Mouse (Mus musculus): ENCODE measurements around the gene Faap20. TPM values are rescaled to one million over a fixed set of nuclear protein-coding genes. Genes with fewer than 3 reads are reported as not detected.
A peak's percentile ranks its signal among the peaks of the same experiment; 100 is the strongest.

The Faap20 gene
- polyA plus RNA-seq, 1 experiment from 2014 or later, result 77.4 TPM

DNA sequence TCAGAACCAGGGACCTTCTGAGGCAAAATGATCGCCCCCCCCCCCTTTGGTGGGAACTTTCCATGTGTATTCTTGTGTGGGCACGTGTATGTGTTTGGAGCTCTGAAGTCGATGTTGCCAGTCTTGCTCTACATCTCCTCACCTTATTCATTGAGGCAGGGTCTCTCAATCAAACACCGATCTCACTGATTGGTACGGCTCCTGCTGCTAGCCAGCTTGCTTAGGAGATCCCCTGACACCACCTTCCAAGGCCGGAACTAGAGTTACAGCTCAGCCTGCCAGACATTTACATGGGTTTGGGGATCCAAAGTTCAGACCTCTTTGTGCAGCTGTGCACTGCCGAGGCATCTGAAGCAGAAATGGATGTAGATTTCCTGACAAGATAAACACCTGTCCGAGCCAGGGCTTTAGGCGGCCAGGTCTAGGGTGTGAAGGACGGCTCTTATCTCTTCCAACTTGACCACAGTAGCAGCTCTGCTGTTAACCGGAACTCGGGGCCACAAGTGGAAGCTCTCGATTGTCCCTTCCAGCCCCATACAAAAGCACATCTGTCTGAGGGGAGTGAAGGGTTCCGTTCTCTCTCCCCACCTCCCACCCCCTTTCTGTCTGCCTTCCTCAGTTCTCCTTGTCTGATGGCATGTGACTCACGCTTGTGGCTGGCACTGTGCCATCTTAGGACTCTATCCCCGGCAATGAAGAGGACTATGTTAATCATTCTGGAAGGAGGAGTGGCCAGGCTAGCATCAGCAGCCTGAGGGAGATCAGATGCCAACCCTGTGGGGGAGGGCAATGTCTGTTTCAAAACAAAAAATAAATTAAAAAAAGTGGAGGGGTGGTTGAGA lies 30.5 kb downstream of the Faap20 start:
- Histone ChIP-seq H3K9me3 (no peaks in the 10 kb centered on the region), H3K4me1 (peaks cover 73% of the 10 kb centered on the region), H3K4me2 (no peak overlapping the region; the same call in 1 of the 2 replicates), H3K4me3 (no peak overlapping the region), H3K36me3 (no peaks in the 10 kb centered on the region), H3K27ac (peak overlapping the region; percentile 57; the same call in 1 of the 2 replicates), H3K27me3 (no peaks in the 10 kb centered on the region), H3K9ac (no peak overlapping the region)
- ATAC-seq (ENCODE audit: insufficient number of reproducible peaks, insufficient read depth, low FRiP score, low TSS enrichment, low read depth), result no peak
- WGBS, result 59% methylated on average over 16 of the region's 16 CpGs

DNA sequence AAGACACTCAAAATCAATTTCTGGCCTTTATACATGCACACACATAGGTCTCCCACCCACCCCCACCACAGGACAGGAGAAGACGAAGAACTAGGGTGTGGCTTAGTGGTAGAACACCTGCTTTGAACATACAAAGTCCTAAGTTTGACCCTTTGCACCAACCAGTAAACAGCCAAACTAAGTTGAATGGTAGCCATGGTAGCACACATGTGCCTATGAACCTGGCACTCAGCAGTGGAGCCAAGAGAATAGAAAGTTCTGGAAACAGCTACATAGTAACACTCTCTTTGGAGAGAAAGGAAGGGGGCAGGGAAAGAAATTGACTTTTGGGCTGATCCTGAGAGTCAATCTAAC lies 31.1 kb downstream of the Faap20 start:
- Histone ChIP-seq H3K4me1 (peaks cover 77% of the 10 kb centered on the region), H3K4me2 (no peak overlapping the region), H3K4me3 (no peak overlapping the region), H3K9ac (no peak overlapping the region), H3K27me3 (no peaks in the 10 kb centered on the region), H3K27ac (peak overlapping the region; percentile 99; the same call in 1 of the 2 replicates), H3K9me3 (no peaks in the 10 kb centered on the region), H3K36me3 (no peaks in the 10 kb centered on the region)
- no peak for ATAC-seq (ENCODE audit: insufficient number of reproducible peaks, insufficient read depth, low FRiP score, low TSS enrichment, low read depth)
- WGBS, result 63% methylated on average over 1 of the region's 1 CpGs

DNA sequence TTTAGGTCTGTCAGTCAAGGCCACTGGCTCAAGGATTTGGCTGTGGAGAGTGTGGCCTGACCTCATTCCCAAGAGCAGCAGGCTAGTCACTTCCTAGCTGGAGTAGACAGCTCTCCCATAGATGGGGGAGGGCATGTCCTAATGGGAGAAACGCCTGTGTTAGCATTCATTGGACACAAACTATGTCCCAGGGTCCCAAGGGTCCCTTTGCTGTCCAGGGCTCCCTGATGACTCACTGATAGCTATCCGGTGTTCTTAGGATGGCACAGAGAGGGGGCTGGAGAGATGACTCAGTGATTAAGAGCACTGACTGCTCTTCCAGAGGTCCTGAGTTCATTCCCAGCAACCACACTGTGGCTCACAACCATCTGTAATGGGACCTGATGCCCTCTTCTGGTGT lies 31.6 kb downstream of the Faap20 start:
- 75% methylated on average over 2 of the region's 2 CpGs for WGBS
- Histone ChIP-seq H3K36me3 (no peaks in the 10 kb centered on the region), H3K4me3 (no peak overlapping the region), H3K27me3 (no peaks in the 10 kb centered on the region), H3K9me3 (no peaks in the 10 kb centered on the region), H3K27ac (peak overlapping the region; percentile 99), H3K4me2 (no peak overlapping the region), H3K4me1 (peaks cover 77% of the 10 kb centered on the region), H3K9ac (no peak overlapping the region; the same call in 1 of the 2 replicates)
- ATAC-seq (ENCODE audit: insufficient number of reproducible peaks, insufficient read depth, low FRiP score, low TSS enrichment, low read depth), result no peak

DNA sequence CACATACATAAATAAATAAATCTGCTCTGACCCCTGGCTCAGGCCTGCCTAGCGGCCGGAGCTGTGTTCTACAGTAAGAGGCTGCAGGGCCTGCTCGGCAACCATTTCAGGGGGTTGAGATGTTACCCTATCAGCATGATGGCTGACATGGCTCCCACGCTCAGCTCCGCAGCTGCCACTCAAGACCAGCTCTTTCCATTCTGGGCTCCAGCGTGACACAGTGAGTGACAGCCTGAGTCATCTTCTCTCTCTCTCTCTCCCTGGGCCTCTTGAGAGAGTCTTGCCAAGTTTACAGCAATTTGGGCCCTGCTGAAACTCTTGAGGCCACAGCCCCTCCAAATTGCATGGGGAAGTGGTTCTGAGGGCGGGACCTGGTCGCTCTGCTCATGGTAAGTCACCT lies 32.0 kb downstream of the Faap20 start:
- Histone ChIP-seq H3K4me3 (no peak overlapping the region), H3K4me1 (peaks cover 75% of the 10 kb centered on the region), H3K36me3 (no peaks in the 10 kb centered on the region), H3K9ac (peak overlapping the region; percentile 0; the same call in 1 of the 2 replicates), H3K4me2 (peak overlapping the region; percentile 60; the same call in 1 of the 2 replicates), H3K27me3 (no peaks in the 10 kb centered on the region), H3K9me3 (no peaks in the 10 kb centered on the region), H3K27ac (peak overlapping the region; percentile 99)
- whole genome bisulfite sequencing, result 85% methylated on average over 8 of the region's 8 CpGs
- no peak for ATAC-seq (ENCODE audit: insufficient number of reproducible peaks, insufficient read depth, low FRiP score, low TSS enrichment, low read depth)

DNA sequence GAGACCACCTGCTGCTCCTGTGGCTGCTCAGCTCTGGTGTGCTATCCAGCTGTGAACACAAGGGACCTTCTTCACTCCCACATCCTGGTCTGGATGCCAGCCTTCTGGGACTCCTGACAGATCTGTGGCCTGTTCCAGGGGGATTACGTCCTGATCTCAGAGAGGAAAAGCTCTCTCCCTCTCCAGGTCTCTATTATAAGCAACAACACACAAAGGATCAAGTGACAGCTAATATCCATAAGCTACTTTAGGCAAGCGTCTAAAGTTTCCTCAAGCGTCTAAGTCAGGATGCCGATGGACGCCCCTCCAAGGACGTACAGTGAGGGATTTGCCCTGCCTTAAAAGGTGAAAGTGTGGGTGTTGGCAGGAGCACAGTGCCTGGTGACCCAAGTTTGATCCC lies 32.6 kb downstream of the Faap20 start:
- H3K9ac ChIP-seq, result peak overlapping the region; percentile 51; the same call in 1 of the 2 replicates
- ATAC-seq (ENCODE audit: insufficient number of reproducible peaks, insufficient read depth, low FRiP score, low TSS enrichment, low read depth), result 0 out of 2 replicates have a peak, but pooled peaks have one; percentile 3

DNA sequence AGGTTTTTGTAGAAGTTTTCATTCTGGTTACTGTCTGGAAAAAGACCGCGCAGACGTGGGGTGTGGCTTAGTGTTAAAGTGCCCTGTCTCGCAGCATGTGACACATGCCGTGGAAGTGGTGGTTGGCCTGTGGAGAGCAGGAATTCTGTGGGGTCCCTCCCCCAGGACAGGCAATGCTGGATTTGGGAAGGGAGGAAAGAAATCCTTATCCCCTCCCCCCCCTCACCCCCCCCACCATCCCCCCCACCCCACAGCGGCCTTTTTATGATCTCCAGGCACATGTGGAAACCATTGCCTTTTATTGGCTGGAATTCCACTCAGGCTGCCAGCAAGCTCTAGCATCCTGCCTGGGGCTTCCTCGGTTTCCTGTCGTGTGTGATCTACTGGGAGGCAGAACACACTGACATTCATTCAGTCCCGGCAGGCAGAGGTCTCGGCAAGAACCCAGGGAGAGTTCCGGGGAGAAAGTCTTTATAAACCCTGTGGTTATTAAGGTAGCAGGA lies 33.5 kb downstream of the Faap20 start:
- Histone ChIP-seq H3K9me3 (no peaks in the 10 kb centered on the region), H3K27me3 (no peaks in the 10 kb centered on the region), H3K36me3 (no peaks in the 10 kb centered on the region), H3K9ac (peak overlapping the region; percentile 62), H3K4me1 (peaks cover 80% of the 10 kb centered on the region), H3K4me3 (peak overlapping the region; percentile 32), H3K27ac (peak overlapping the region; percentile 99), H3K4me2 (peak overlapping the region; percentile 60)
- 6% methylated on average over 11 of the region's 11 CpGs for WGBS
- peak; percentile 83 for ATAC-seq (ENCODE audit: insufficient number of reproducible peaks, insufficient read depth, low FRiP score, low TSS enrichment, low read depth)

More for the DNA sequence above, 32.6 kb downstream of the Faap20 start:
- H3K4me1 ChIP-seq, result peaks cover 75% of the 10 kb centered on the region
- peak overlapping the region; percentile 60; the same call in 1 of the 2 replicates for H3K4me2 ChIP-seq
- no peaks in the 10 kb centered on the region for H3K36me3 ChIP-seq
- H3K9me3 ChIP-seq, result no peaks in the 10 kb centered on the region
- H3K27ac ChIP-seq, result peak overlapping the region; percentile 99
- H3K4me3 ChIP-seq, result no peak overlapping the region
- no peaks in the 10 kb centered on the region for H3K27me3 ChIP-seq
- 5% methylated on average over 6 of the region's 6 CpGs for WGBS

DNA sequence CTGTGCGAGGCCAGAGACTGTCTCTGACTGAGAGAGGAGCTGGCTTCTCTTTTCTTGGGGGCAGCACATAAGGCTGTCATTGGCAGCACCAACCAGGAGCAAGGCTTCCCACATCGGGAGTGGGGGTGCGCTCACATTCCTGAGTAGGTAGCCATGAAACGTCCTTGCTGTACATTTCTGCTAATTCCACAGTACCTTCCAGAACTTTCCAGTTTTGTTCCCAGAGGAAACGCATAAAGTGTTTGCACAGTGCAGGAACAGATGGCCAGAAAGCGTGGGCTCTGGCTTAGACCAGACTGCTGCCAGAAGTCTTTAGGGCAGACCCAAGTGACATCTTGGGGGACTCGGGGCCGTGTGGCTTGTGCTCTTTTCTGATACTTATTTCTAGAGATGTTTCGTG lies 34.0 kb downstream of the Faap20 start:
- peak overlapping the region; percentile 62 for H3K9ac ChIP-seq
- 24% methylated on average over 9 of the region's 9 CpGs for WGBS
- peak overlapping the region; percentile 60 for H3K4me2 ChIP-seq
- H3K27ac ChIP-seq, result peak overlapping the region; percentile 99
- no peaks in the 10 kb centered on the region for H3K27me3 ChIP-seq
- H3K4me1 ChIP-seq, result peaks cover 75% of the 10 kb centered on the region
- peak overlapping the region; percentile 32 for H3K4me3 ChIP-seq
- ATAC-seq (ENCODE audit: insufficient number of reproducible peaks, insufficient read depth, low FRiP score, low TSS enrichment, low read depth), result 0 out of 2 replicates have a peak, but pooled peaks have one; percentile 17
- no peaks in the 10 kb centered on the region for H3K36me3 ChIP-seq
- H3K9me3 ChIP-seq, result no peaks in the 10 kb centered on the region

DNA sequence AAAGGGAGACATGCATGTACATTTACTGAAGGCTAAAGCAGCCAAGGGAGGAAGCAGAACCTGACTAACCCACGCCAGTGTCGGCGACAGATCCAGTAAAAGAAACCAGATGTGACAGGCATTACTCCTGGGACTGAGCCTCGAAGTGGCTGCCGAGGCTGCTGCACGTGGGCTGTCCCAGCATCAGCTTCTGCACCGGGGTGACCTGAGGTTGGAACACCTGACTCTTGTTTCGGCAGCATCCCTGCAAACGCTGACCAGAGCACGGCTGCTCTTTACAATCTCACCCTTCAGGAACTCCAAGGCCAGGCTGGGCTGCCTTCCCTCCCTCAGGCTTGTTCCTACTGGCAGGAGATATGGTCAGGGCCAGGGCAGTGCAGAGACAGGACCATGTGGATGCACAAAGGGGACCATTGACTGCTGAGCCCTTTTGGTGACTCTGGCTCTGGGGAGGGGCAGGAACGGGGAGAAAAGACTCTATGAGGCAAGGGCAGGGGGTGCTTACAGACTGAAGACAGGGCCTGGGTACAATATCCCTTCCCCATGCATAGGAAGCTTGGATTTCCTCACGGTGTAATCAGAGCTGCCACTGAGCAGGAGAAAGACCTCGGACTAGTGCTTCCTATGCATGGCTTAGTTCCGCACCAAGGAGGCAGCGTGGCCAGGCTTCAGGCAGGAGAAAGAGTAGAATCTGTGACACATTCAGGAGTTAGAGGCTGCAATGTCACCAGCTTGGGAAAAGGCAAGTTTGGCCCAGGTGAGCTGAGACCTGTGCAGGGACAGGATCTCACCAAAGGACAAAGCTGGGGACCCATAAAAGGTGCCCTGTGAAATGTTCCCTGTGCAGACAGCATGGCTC lies 35.1 kb downstream of the Faap20 start:
- WGBS, result 22% methylated on average over 15 of the region's 15 CpGs
- Histone ChIP-seq H3K4me3 (no peak overlapping the region), H3K27ac (peak overlapping the region; percentile 99), H3K27me3 (no peaks in the 10 kb centered on the region), H3K4me2 (no peak overlapping the region), H3K4me1 (peaks cover 69% of the 10 kb centered on the region), H3K36me3 (no peaks in the 10 kb centered on the region), H3K9me3 (no peaks in the 10 kb centered on the region), H3K9ac (0 out of 2 replicates have a peak overlapping the region, but pooled peaks have one; percentile 52)
- ATAC-seq (ENCODE audit: insufficient number of reproducible peaks, insufficient read depth, low FRiP score, low TSS enrichment, low read depth), result no peak

DNA sequence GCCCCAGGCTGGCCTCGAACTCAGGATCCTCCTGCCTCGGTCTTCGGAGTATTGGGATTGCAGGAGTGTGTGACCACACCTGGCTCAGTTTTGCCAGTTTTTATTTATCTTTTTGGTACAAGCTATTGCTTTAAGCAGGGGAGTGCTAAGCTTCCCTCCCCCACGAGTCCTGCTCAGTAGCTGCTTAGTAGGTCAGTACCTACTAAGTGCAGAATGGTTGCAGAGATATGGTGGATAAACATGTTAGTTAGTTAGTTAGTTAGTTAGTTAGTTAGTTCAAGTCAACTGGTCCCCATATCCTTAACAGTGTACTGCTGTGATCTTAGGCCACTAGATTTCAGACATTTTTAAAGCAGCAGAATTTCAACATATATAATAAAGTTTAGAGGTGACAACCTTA lies 36.5 kb downstream of the Faap20 start:
- ATAC-seq (ENCODE audit: insufficient number of reproducible peaks, insufficient read depth, low FRiP score, low TSS enrichment, low read depth), result no peak
- no peak overlapping the region for H3K27ac ChIP-seq
- no peaks in the 10 kb centered on the region for H3K9me3 ChIP-seq
- no peaks in the 10 kb centered on the region for H3K36me3 ChIP-seq
- peaks cover 56% of the 10 kb centered on the region for H3K4me1 ChIP-seq
- H3K4me3 ChIP-seq, result no peak overlapping the region
- no peak overlapping the region for H3K9ac ChIP-seq
- no peaks in the 10 kb centered on the region for H3K27me3 ChIP-seq
- H3K4me2 ChIP-seq, result no peak overlapping the region
- 91% methylated on average over 4 of the region's 4 CpGs for WGBS

DNA sequence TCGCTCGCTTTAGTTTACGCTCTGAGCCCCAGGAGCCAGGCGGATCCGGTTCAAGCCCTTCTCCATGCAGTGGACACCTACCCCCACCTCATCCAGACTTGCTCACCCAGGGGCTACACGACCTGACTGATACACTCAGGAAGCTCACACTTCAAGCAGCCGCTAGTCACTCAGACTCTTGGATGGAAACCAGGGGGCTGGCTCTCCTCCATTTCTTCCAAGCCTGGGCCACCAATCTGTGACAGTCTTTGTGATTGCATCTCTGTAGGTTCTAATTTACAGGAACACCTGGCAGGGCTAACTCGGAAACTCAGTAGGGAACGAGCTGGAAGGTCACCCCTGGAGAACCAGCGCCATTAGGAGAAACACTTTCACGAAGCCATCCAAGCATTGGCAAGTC lies 38.1 kb downstream of the Faap20 start:
- no peaks in the 10 kb centered on the region for H3K36me3 ChIP-seq
- no peaks in the 10 kb centered on the region for H3K27me3 ChIP-seq
- no peak for ATAC-seq (ENCODE audit: insufficient number of reproducible peaks, insufficient read depth, low FRiP score, low TSS enrichment, low read depth)
- H3K9ac ChIP-seq, result no peak overlapping the region
- H3K4me3 ChIP-seq, result no peak overlapping the region
- 88% methylated on average over 11 of the region's 11 CpGs for WGBS
- peaks cover 39% of the 10 kb centered on the region for H3K4me1 ChIP-seq
- H3K4me2 ChIP-seq, result no peak overlapping the region
- no peak overlapping the region; the same call in 1 of the 2 replicates for H3K27ac ChIP-seq
- H3K9me3 ChIP-seq, result no peaks in the 10 kb centered on the region

DNA sequence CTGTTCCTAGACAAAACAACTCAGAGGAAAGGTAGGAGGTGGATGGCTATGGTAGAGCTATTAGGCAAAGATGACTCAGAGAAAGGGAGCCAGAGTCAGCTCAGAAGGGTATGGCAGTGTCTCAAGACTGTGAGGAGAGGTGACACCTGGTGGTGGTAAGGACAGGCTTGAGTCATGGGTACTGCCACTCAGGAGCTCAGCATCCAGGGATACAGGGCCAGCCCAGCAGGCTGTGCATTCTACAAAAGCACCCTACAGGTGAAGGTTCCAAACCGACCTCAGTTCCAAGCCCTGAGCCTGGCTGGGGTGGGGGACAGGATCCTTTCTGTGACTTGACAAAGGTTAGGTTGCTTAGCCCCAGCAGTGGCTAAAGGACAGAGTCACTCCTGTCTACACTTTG lies 39.0 kb downstream of the Faap20 start:
- Histone ChIP-seq H3K4me2 (no peak overlapping the region), H3K27ac (no peak overlapping the region), H3K27me3 (no peaks in the 10 kb centered on the region), H3K9me3 (no peaks in the 10 kb centered on the region), H3K4me3 (no peak overlapping the region), H3K36me3 (no peaks in the 10 kb centered on the region), H3K9ac (no peak overlapping the region), H3K4me1 (peaks cover 32% of the 10 kb centered on the region)
- WGBS, result 74% methylated on average over 1 of the region's 1 CpGs
- ATAC-seq (ENCODE audit: insufficient number of reproducible peaks, insufficient read depth, low FRiP score, low TSS enrichment, low read depth), result no peak
